Mouse (Mus musculus) bone marrow, adult 2 months (tissue): ENCODE results near the gene Dusp16. TPM values are rescaled to one million over a fixed set of nuclear protein-coding genes. Genes with fewer than 3 reads are reported as not detected.

Experiments used
- H3K27ac ChIP-seq: fragments of 200-500 bp; 2 replicates; pipeline ENCODE4 v1.5.1; 2012; ENCODE audit warnings: low read depth, mild to moderate bottlenecking, control low read depth, inconsistent platforms, low read length; ENCODE audit not compliant: control insufficient read depth, poor library complexity, insufficient read depth
- H3K4me1 ChIP-seq: fragments of 200-500 bp; 2 replicates; pipeline ENCODE4 v1.6.1; 2011; ENCODE audit warnings: low read length; ENCODE audit not compliant: control insufficient read depth, insufficient read depth
- H3K4me3 ChIP-seq: fragments of 200-500 bp; replicated peaks from 2 replicates; pipeline ENCODE3; 2011; ENCODE audit warnings: mild to moderate bottlenecking, low read depth, low read length, control low read depth; ENCODE audit not compliant: control insufficient read depth
- CTCF ChIP-seq: fragments of 200-500 bp; IDR thresholded peaks from 2 replicates; pipeline ENCODE4 v1.5.1; 2011; ENCODE audit warnings: low read length, control low read depth; ENCODE audit not compliant: control insufficient read depth, insufficient read depth
- POLR2A ChIP-seq: fragments of 200-500 bp; IDR thresholded peaks from 2 replicates; pipeline ENCODE4 v1.6.1; 2011; ENCODE audit warnings: low read depth, mild to moderate bottlenecking, control low read depth, low read length, borderline replicate concordance; ENCODE audit not compliant: control insufficient read depth
- WGBS: fragments of 180-500 bp; shearing (Covaris S2); methylation state at CpG from one replicate; pipeline ENCODE4 v1.1.7; 2018; 5-methylcytosine and 5-hydroxymethylcytosine counted together
- polyA plus RNA-seq: library from polyadenylated mRNA; stranded (reverse); fragments of >200 nt; gene quantifications from 2 replicates; pipeline ENCODE4 v1.2.4, GENCODE M21; 2011; ENCODE audit warnings: low replicate concordance; ENCODE audit not compliant: missing spikeins, insufficient read depth, insufficient read length

Dusp16 gene
- polyA plus RNA-seq, 1 experiment, result 11.2 TPM

DNA sequence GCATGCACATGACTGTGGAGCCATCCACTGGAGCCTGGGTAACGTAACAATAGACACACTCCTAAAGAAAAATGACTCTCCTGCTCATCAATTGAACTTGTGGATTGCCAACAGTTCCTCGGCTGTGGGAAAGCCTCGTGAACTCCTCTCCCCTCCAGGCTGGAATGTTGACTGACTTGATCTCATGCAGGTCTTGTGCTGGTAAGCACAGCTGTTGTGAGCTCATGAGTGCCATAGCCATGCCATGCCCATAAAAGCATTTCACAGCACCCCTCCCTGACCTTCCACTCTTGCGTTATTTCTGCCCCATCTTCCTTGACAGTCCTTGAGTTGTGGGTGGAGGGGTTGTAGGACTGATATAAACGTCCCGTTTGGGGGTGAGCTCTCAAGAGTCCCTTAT lies 28.0 kb upstream of the Dusp16 start:
- Histone ChIP-seq H3K4me3 (no peak overlapping the region), H3K27ac (no peak overlapping the region), H3K4me1 (peaks cover 2% of the 10 kb centered on the region; the same call in 1 of the 2 replicates)
- 78% methylated on average over 6 of the region's 6 CpGs for WGBS
- no peak for TF ChIP-seq CTCF
- no peak for TF ChIP-seq POLR2A

DNA sequence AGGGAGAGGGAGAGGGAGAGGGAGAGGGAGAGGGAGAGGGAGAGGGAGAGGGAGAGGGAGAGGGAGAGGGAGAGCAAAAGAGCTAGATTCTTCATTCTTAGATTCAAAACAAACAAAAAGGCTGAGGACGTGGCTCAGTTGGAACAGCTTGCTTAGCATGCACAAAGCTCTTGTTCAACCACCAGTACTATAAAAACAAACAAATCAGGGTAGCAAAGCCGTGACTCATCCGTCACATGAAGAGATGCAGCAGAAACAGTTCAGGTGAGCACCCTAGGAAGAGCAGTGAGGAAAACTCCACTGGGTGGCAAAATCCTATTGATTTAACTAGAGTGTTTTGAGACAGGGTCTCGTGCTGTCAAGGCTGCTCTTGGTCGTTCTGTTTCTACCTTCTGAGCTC lies 27.3 kb upstream of the Dusp16 start:
- TF ChIP-seq CTCF (no peak), POLR2A (no peak)
- 76% methylated on average over 5 of the region's 5 CpGs for WGBS
- H3K27ac ChIP-seq, result no peak overlapping the region
- H3K4me1 ChIP-seq, result peaks cover 2% of the 10 kb centered on the region; the same call in 1 of the 2 replicates
- no peak overlapping the region for H3K4me3 ChIP-seq

DNA sequence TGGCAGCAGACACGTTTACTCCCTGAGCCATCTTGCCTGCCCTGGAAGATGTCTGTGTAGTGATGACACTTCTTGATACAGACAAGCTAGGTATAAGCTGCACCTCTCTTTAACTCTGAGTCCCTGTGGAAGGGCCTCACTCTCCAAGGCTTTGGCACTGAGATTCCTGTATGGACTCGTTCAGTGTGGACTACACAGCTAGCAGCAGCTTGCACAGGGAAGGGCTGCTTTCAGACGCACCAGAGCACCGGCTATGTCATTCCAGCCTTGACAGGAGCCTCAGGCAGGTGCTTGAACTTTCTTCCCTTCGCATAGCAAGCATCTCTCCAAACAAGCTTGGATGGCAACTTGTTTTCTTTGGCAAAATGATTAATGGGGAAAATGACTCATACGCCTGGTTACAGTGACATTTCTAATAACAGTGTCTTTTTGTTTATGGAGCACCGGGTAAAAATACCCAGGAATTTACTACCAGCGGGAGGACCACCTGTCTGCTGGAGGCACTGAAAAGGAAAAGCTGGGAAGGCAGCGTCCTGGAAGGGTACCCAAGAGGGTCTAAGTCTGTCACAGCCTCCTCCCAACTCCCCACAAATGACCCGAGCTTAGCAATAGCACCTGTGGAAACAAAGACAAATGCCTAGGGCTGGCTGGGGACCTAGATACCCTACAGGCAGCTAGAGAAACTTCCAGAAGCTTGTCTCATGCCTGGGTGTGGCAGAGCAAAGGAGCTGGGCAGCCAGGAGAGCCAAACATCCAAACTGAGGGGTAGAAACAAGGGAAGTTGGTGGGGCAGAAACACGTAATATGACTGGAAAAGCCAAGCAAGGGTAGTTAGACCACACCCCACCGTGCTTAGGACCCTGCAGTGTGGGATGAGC lies 24.9 kb upstream of the Dusp16 start:
- H3K4me3 ChIP-seq, result no peak overlapping the region
- WGBS, result 75% methylated on average over 12 of the region's 12 CpGs
- H3K27ac ChIP-seq, result no peak overlapping the region
- no peak for TF ChIP-seq POLR2A
- no peaks in the 10 kb centered on the region for H3K4me1 ChIP-seq

DNA sequence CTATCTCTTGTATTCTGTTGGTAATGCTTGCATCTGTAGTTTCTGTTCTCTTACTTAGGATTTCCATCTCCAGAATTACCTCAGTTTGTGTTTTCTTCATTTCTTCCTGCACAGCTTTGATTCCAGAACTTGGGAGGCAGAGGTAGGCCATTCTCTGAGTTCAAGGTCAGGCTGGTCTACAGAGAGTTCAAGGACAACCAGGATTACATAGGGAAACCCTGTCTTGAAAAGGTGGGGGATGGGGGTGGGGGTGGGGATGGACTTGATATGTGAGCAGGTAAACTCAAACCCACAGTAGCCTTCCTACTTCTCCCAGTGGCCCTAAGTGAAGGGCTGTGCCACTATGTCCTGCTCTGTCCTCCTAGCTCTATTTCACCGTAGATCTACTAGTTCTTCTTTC lies 20.6 kb upstream of the Dusp16 start:
- no peaks in the 10 kb centered on the region for H3K4me1 ChIP-seq
- H3K4me3 ChIP-seq, result no peak overlapping the region
- no peak overlapping the region for H3K27ac ChIP-seq
- no peak for TF ChIP-seq POLR2A
- no peak for TF ChIP-seq CTCF
- 76% methylated on average over 1 of the region's 1 CpGs for WGBS

DNA sequence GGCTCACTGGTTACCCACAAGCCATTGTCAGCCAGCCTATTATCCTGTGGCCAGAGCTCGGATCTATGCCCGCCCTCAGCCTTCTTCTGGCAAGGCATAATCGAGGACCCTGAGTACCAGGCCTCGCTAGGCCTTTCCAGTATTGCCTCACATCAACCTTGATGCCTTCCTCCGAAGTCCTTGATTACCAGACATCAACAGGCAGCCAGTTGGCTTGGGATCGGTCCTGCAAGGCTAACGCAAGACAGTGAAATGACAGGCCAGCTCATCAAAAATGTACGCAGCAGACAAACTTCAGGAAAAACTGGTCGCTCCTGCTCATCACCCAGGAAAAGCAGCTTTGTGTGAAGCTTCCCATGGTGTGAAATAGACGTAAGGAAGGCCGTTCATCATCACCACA lies 15.4 kb upstream of the Dusp16 start:
- WGBS, result 89% methylated on average over 11 of the region's 11 CpGs
- no peak for TF ChIP-seq CTCF
- TF ChIP-seq POLR2A, result no peak

DNA sequence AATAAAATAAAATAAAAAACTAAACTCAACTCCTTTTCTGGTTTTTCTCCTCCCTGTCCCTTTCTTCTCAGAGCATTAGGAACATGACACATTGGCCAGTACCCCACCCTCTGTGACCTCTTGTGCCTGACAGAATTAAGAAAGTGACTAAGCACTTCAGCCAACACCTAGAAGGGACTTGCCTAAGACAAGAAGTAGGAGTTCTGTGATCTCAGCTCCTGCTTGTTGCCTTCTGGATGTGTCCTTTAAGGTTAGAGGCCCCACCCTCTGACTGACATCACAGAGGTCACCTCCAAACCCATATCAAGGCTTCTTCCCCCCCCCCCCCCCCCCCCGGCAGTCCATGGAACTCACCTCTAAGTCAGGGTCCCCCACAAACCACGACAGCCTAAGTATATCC lies 14.7 kb upstream of the Dusp16 start:
- TF ChIP-seq POLR2A (no peak), CTCF (no peak)
- 69% methylated on average over 2 of the region's 2 CpGs for WGBS
- H3K4me3 ChIP-seq, result no peak overlapping the region
- H3K4me1 ChIP-seq, result no peaks in the 10 kb centered on the region; the same call in 1 of the 2 replicates
- no peak overlapping the region for H3K27ac ChIP-seq

More for the DNA sequence above, 15.4 kb upstream of the Dusp16 start:
- no peaks in the 10 kb centered on the region; the same call in 1 of the 2 replicates for H3K4me1 ChIP-seq
- no peak overlapping the region for H3K4me3 ChIP-seq
- no peak overlapping the region for H3K27ac ChIP-seq

DNA sequence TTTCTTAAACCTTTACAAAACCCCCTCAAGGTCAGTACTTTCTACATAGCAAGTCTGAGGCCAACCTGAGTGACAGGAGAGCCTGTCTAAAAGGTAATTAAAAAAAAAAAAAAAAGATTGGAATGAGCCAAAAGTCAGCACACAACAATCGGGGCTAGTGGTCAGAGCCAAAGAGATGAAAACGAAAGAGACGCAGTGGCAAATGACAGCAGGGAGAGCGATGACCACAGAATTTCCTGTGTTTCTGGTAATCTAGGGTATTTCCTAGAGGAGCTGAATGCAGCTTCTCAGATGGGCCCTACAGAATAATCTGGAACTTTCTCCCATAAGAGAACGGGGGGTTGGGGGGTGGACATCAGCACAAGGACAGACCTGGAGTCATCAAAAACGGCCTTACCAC lies 13.7 kb upstream of the Dusp16 start:
- Histone ChIP-seq H3K4me1 (no peaks in the 10 kb centered on the region; the same call in 1 of the 2 replicates), H3K4me3 (no peak overlapping the region), H3K27ac (no peak overlapping the region)
- WGBS, result 33% methylated on average over 6 of the region's 6 CpGs
- TF ChIP-seq POLR2A (no peak), CTCF (no peak)

DNA sequence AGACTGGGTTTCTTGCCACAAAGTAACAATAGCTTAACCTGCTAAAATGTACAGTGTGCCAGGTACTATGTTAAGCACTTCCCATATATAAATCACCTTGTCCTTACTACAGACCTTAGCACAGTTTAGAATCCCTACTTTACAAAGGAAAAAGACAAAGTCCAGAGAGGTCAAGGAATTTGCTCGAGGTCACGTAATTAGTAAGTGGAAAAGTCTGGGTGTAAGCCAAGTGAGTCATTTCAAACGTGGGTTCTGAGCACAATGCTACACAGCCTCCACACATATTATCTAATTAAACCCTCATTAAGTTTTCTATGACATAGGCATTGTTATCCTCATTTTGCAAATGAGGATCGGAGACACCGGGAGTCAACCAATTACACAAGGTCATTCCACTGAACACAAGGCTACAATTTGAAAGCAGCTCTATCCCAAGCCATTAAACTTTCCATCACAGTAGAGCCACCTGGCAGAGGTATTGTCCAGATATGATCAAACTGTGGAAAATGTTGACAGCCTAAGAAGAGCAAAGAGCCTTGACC lies 12.4 kb upstream of the Dusp16 start:
- Histone ChIP-seq H3K4me1 (no peaks in the 10 kb centered on the region; the same call in 1 of the 2 replicates), H3K4me3 (no peak overlapping the region), H3K27ac (no peak overlapping the region)
- WGBS, result 78% methylated on average over 5 of the region's 5 CpGs
- TF ChIP-seq CTCF (no peak), POLR2A (no peak)

DNA sequence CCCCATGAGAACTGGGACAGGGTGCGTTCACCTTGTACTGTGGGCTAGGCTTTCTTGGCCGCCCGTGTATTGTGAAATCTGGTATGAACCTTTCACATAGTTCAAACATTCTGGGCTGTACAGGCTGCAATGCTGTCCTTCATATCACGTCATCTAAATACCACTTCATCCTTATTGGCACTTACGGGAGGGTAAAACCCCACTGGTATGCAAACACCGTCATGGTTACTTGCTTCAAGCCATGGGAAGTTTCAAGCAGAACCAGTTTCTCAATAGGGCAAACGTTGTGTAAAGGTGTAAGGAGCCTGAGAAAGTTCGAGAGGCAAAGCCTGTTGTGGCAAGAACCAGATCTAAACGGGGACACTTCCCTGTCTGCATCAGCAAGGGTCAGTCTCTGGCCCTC lies 10.2 kb upstream of the Dusp16 start:
- no peak for TF ChIP-seq POLR2A
- TF ChIP-seq CTCF, result no peak
- no peaks in the 10 kb centered on the region; the same call in 1 of the 2 replicates for H3K4me1 ChIP-seq
- no peak overlapping the region for H3K27ac ChIP-seq
- WGBS, result 53% methylated on average over 9 of the region's 9 CpGs
- H3K4me3 ChIP-seq, result no peak overlapping the region
